In the genomic region with DNA sequence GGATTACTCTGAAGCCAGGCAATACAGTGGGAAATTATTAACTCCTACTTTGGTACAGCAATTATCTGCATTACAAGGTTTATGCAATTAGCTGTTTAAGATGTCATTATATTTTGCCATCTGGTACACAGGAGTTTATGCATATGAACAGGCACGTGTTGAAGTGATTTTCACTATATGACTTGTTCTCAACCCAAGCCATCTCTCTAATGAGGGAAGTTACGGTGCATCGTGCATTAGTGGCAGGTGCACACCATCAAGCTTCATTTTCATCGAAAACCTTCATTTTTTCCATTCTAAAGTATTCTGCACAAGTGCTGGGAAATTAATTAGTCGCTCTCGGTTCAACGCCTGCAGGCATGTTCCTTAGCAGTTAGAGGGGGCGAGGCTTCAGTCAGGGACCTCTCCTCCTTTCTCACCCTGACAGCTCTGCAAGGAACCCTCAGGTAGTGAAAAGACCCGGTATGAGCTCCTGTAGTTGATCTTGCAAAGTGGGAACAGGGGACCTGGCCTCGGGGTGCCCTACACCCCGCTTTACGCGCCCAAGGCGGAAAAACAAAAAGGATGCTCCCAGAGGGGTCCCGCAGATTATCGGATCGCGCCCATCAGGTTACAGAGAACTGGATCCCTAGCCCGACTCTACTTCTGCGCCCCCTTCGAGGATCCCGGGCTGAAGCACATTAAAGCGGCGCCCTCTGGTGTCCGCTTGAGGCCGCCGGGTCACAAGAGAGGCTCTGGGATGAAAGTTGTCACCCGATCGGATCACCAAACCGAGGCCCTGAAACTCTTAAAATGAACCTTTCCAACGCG, we compare ENCODE assay signal across 8 mouse cellular contexts. TPM values are rescaled to one million over a fixed set of nuclear protein-coding genes. Genes with fewer than 3 reads are reported as not detected.
DNase-seq lines count a peak whose midpoint lies in the region; ATAC-seq and TF ChIP-seq lines count a peak whose summit lies in the region.

No protein-coding gene starts in this region.

- peak overlapping the region; percentile 64 for H3K4me3 ChIP-seq in E14TG2a.4 (replicated peaks; ENCODE audit: low read length)
- peak overlapping the region; percentile 37 for H3K4me3 ChIP-seq in forebrain, embryonic 16.5 days (replicated peaks; ENCODE audit: low read length)
- peak overlapping the region; percentile 23 for H3K4me3 ChIP-seq in olfactory bulb, adult 2 months (ENCODE audit: insufficient read depth, low read depth, low read length)

- H3K9ac ChIP-seq in forebrain, embryonic 16.5 days (replicated peaks; ENCODE audit: low read depth, low read length), result peak overlapping the region; percentile 58

- H3K4me1 ChIP-seq in E14TG2a.4 (replicated peaks; ENCODE audit: low read depth, low read length), result peaks cover 9% of the 10 kb centered on the region; the same call in 1 of the 2 replicates
- peaks cover 14% of the 10 kb centered on the region for H3K4me1 ChIP-seq in forebrain, embryonic 16.5 days (replicated peaks; ENCODE audit: control insufficient read depth, insufficient read depth, low read length)
- peaks cover 8% of the 10 kb centered on the region for H3K4me1 ChIP-seq in olfactory bulb, adult 2 months (ENCODE audit: control insufficient read depth, insufficient read depth, low read length)

- peak; percentile 85 for ATAC-seq in forebrain, embryonic 16.5 days

- peak overlapping the region; percentile 71 for H3K4me2 ChIP-seq in forebrain, embryonic 16.5 days (ENCODE audit: low read length)

- peaks cover 44% of the 10 kb centered on the region for H3K27me3 ChIP-seq in E14TG2a.4 (ENCODE audit: insufficient read depth, low read length)
- no peaks in the 10 kb centered on the region for H3K27me3 ChIP-seq in forebrain, embryonic 16.5 days (replicated peaks; ENCODE audit: control insufficient read depth, insufficient read depth, low read length)

- peak; percentile 55 for TF ChIP-seq CTCF in E14TG2a.4 (conservative IDR thresholded peaks at IDR 0.05; ENCODE audit: low read length)
- TF ChIP-seq CTCF in olfactory bulb, adult 2 months (IDR thresholded peaks at IDR 0.05; ENCODE audit: insufficient read depth, low read depth, low read length), result peak; percentile 90

- H3K9me3 ChIP-seq in E14TG2a.4 (ENCODE audit: low read length), result no peaks in the 10 kb centered on the region
- H3K9me3 ChIP-seq in forebrain, embryonic 16.5 days (ENCODE audit: control insufficient read depth, low read length), result no peaks in the 10 kb centered on the region

- peak overlapping the region; percentile 23; the same call in 1 of the 2 replicates for H3K27ac ChIP-seq in forebrain, embryonic 16.5 days (ENCODE audit: low read length)
- H3K27ac ChIP-seq in olfactory bulb, adult 2 months (ENCODE audit: insufficient read depth, low read depth, low read length), result no peak overlapping the region

- DNase-seq in cerebellum, adult 11-12 months, result peak; percentile 67
- peak; percentile 56 for DNase-seq in heart, postnatal 25 days (ENCODE audit: low spot score)
- peak; percentile 47 to 83 for DNase-seq in layer of hippocampus, adult 18-20 months (ENCODE audit: low spot score in 2 of 2)
- peak; percentile 70 to 77 for DNase-seq in lung, adult 18-20 months
- peak; percentile 55 to 57 for DNase-seq in thymus, adult 18-20 months

- TF ChIP-seq POLR2A in olfactory bulb, adult 2 months (IDR thresholded peaks at IDR 0.05; ENCODE audit: insufficient read depth, low read depth, low read length), result no peak

- no peaks in the 10 kb centered on the region for H3K36me3 ChIP-seq in E14TG2a.4 (ENCODE audit: insufficient read depth, low read length)
- H3K36me3 ChIP-seq in forebrain, embryonic 16.5 days (ENCODE audit: control insufficient read depth, insufficient read depth), result no peaks in the 10 kb centered on the region

- WGBS in forebrain, embryonic 16.5 days, result under 1% methylated on average over 32 of the region's 32 CpGs
- 3% methylated on average over 32 of the region's 32 CpGs for WGBS in olfactory bulb, adult 2 months

- intact Hi-C loops in heart, postnatal 25 days (cut with DNase I), result loop anchor here (1.0 to 10.0 kb wide), 6 partner anchors 68 to 1051 kb away; no protein-coding TSS in a partner anchor

RNA-seq across cellular contexts. Expression of a gene that starts 27.0 kb away (rescaled TPM):
- polyA plus RNA-seq in forebrain, embryonic 16.5 days (2015; fragmentation: Nextera tagmentation; extraction: Ambion mirVana), result 88.3 and 97.1 TPM in 2 replicates
- 100 to 1,000 TPM; 134 to 149 TPM for total RNA-seq in heart, postnatal 25 days (2021)
- total RNA-seq in layer of hippocampus, adult 18-20 months (2021), result 10 to 100 TPM; 94.5 to 95.9 TPM
- not detected in 2 replicates for polyA plus RNA-seq in olfactory bulb, adult 2 months (2012; ENCODE audit: insufficient read depth, insufficient read length, low replicate concordance, missing spikeins)

RNA-seq across cellular contexts. Expression of a gene that starts 32.4 kb away (rescaled TPM):
- 31.0 and 34.5 TPM in 2 replicates for polyA plus RNA-seq in forebrain, embryonic 16.5 days (2015; fragmentation: Nextera tagmentation; extraction: Ambion mirVana)
- total RNA-seq in heart, postnatal 25 days (2021), result not detected
- total RNA-seq in layer of hippocampus, adult 18-20 months (2021), result 1 to 10 TPM; 6.9 to 7.6 TPM
- polyA plus RNA-seq in olfactory bulb, adult 2 months (2012; ENCODE audit: insufficient read depth, insufficient read length, low replicate concordance, missing spikeins), result not detected in 2 replicates

Comparison
In these comparisons a context has a peak if more than half of its experiments do, and no peak if none do; other contexts are left out.
1. RNA of a gene that starts 32.4 kb away (total RNA-seq): 6.9 to 7.6 TPM in layer of hippocampus, adult 18-20 months; not detected in heart, postnatal 25 days; every median in the first group is over 4 times any median in the second.
2. Peak in every context shown above with its lines, with median percentiles within 50 percentile points of each other: H3K4me3 ChIP-seq and DNase-seq.